Comparison of ENCODE assay signal across 8 mouse cellular contexts in the genomic region with DNA sequence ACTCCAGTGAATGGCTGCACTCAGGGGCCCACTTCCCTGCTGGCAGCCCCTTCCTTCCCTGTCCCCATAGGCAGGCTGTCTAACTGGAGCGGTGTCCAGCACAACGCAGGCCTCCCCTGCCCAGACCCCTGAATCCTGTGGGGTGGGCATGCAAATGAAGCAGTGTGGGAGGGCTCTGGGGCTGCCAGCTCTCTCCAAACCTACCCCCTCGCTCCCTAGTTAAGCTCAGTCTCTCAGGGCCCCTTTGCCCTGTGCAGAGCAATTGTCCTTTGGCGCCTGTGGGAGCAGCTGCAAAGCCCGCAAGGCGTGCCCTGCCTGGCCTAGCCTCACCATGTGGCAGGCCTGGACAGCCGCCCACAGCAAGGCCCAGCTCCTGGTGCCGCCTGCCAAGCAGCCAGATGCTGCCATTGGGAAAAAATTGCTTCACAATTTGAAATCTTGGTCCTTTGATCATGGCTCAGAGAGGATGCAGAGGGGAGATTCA.
A peak's percentile ranks its signal among the peaks of the same experiment; 100 is the strongest.
DNase-seq lines count a peak whose midpoint lies in the region; ATAC-seq lines count a peak whose summit lies in the region.

No protein-coding gene starts in this region.

- peaks cover 40% of the 10 kb centered on the region for H3K4me1 ChIP-seq in hindbrain, embryonic 13.5 days (replicated peaks)
- peaks cover 33% of the 10 kb centered on the region for H3K4me1 ChIP-seq in neural tube, embryonic 13.5 days (replicated peaks)

- H3K27me3 ChIP-seq in hindbrain, embryonic 13.5 days: no peaks in the 10 kb centered on the region
- H3K27me3 ChIP-seq in neural tube, embryonic 13.5 days: no peaks in the 10 kb centered on the region

- ATAC-seq in hindbrain, embryonic 13.5 days (ENCODE audit: low FRiP score): peak; percentile 95
- ATAC-seq in neural tube, embryonic 13.5 days (ENCODE audit: low read depth): peak; percentile 96

- no peak overlapping the region for H3K4me3 ChIP-seq in hindbrain, embryonic 13.5 days
- no peak overlapping the region for H3K4me3 ChIP-seq in neural tube, embryonic 13.5 days

- H3K4me2 ChIP-seq in hindbrain, embryonic 13.5 days: peak overlapping the region; percentile 1; the same call in 1 of the 2 replicates
- H3K4me2 ChIP-seq in neural tube, embryonic 13.5 days: no peak overlapping the region

- WGBS in hindbrain, embryonic 13.5 days: 6% methylated on average over 8 of the region's 8 CpGs
- WGBS in neural tube, embryonic 13.5 days: 8% methylated on average over 8 of the region's 8 CpGs

- H3K9ac ChIP-seq in hindbrain, embryonic 13.5 days: peak overlapping the region; percentile 9; the same call in 1 of the 2 replicates
- peak overlapping the region; percentile 45 for H3K9ac ChIP-seq in neural tube, embryonic 13.5 days

- no peaks in the 10 kb centered on the region for H3K36me3 ChIP-seq in hindbrain, embryonic 13.5 days
- no peaks in the 10 kb centered on the region for H3K36me3 ChIP-seq in neural tube, embryonic 13.5 days

- intact Hi-C loops in left cerebral cortex, postnatal 4 days (cut with DNase I): no loop called here

- DNase-seq in adrenal gland, postnatal 10 days: peak; percentile 82
- DNase-seq in cerebellum, postnatal 36 days: peak; percentile 52 to 67
- peak; percentile 66 for DNase-seq in gastrocnemius, adult 18-20 months (ENCODE audit: low spot score)
- peak; percentile 93 for DNase-seq in left cerebral cortex, postnatal 4 days
- DNase-seq in spleen, postnatal 14 days (ENCODE audit: low spot score in 2 of 2): no peak
- no peak for DNase-seq in thymus, postnatal 4 days

- no peaks in the 10 kb centered on the region for H3K9me3 ChIP-seq in hindbrain, embryonic 13.5 days
- no peaks in the 10 kb centered on the region for H3K9me3 ChIP-seq in neural tube, embryonic 13.5 days

- H3K27ac ChIP-seq in hindbrain, embryonic 13.5 days: peak overlapping the region; percentile 74
- peak overlapping the region; percentile 85 for H3K27ac ChIP-seq in neural tube, embryonic 13.5 days (replicated peaks)

Comparison
In these comparisons a context has a peak if more than half of its experiments do, and no peak if none do; other contexts are left out.
1. DNase-seq: peak in adrenal gland, postnatal 10 days (single experiment), cerebellum, postnatal 36 days (2 of 2), gastrocnemius, adult 18-20 months (single experiment) and left cerebral cortex, postnatal 4 days (single experiment); none in spleen, postnatal 14 days (0 of 2) and thymus, postnatal 4 days (single experiment).